Mouse (Mus musculus): Measurements from ENCODE around the gene Ube2l6.

- TF ChIP-seq CTCF (conservative IDR thresholded peaks at IDR 0.05; ENCODE audit: insufficient read depth, insufficient read length, low read depth, low read length) (no peak), POLR2A (IDR thresholded peaks at IDR 0.05; ENCODE audit: low read depth, low read length) (no peak)
These were observed 40.7 kb downstream of the Ube2l6 start for GRCm38 (mm10) chr2:84838993-84839980.

All from kidney, adult 2 months (tissue).